ENCODE assay signal across 17 mouse cellular contexts in the genomic region with DNA sequence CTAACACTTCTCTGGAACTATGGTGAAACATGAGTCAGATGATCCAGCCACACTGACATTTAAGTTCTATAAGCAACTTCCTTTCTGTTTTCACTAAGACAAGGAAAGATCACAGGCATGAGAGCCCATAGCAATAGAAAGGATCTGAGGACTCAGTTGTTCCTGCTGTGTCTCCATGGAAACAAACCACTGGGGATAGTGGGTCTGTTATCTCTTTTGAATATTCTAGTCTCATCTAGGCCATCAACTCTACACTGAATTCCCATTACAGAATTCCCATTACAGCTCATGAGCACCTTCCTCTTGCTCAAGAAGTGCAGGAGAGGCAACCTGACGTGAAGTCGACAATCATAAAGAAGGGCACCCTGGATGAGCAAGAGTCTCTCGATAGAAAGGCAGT.
"Had no signal": no experiment of that assay in that cellular context is flagged by ENCODE, and none has a peak within 500 bp of the region (broad histone marks: within the 10 kb centered on the region; RNA-seq: fewer than 3 reads in every experiment).

No protein-coding gene starts in this region.

- H3K4me1 ChIP-seq: kidney, embryonic 15.5 days; liver, embryonic 13.5 days; megakaryocyte, embryonic 14.5 days; stomach, embryonic 15.5 days had no signal

- DNase-seq: kidney, adult 11 months; kidney, adult 8-10 months; kidney, postnatal 10 days; kidney, postnatal 36 days; layer of hippocampus, postnatal 36 days; liver, embryonic 13.5 days; lung, adult 2 months; lung, postnatal 36 days; right cerebral cortex, postnatal 25 days; spleen, adult 18-20 months; thymus, postnatal 25 days had no signal

- H3K4me2 ChIP-seq: kidney, embryonic 15.5 days; liver, embryonic 13.5 days; stomach, embryonic 15.5 days had no signal

- H3K27ac ChIP-seq: kidney, embryonic 15.5 days; left cerebral cortex, adult 2 months; liver, embryonic 13.5 days; midbrain, embryonic 10.5 days; stomach, embryonic 15.5 days had no signal

- H3K27me3 ChIP-seq: kidney, embryonic 15.5 days; liver, embryonic 13.5 days; megakaryocyte, embryonic 14.5 days; stomach, embryonic 15.5 days had no signal

- H3K4me3 ChIP-seq: kidney, embryonic 15.5 days; left cerebral cortex, adult 2 months; liver, embryonic 13.5 days; megakaryocyte, embryonic 14.5 days; midbrain, embryonic 10.5 days; myocyte; stomach, embryonic 15.5 days had no signal

- H3K9me3 ChIP-seq: kidney, embryonic 15.5 days; liver, embryonic 13.5 days; megakaryocyte, embryonic 14.5 days; midbrain, embryonic 10.5 days; stomach, embryonic 15.5 days had no signal

- H3K36me3 ChIP-seq: kidney, embryonic 15.5 days; liver, embryonic 13.5 days; midbrain, embryonic 10.5 days; stomach, embryonic 15.5 days had no signal

- H3K9ac ChIP-seq: kidney, embryonic 15.5 days; liver, embryonic 13.5 days; stomach, embryonic 15.5 days had no signal
